Mouse (Mus musculus) hindbrain, embryonic 15.5 days (tissue): ENCODE data around the gene Ankrd6. TPM values are rescaled to one million over a fixed set of nuclear protein-coding genes. Genes with fewer than 3 reads are reported as not detected.

Experiments
- ATAC-seq: fragments of 200-750 bp; cut with Nextera tagmentation; 2 replicates; pipeline ENCODE4 v1.8.0; 2017; ENCODE audit warnings: low read depth, moderate number of reproducible peaks, moderate TSS enrichment; ENCODE audit not compliant: low FRiP score
- H3K27ac ChIP-seq: fragments of 300-500 bp; sonication (generic); replicated peaks from 2 replicates; pipeline ENCODE4 v1.5.1; 2015; ENCODE audit warnings: mild to moderate bottlenecking, inconsistent platforms
- H3K27me3 ChIP-seq: fragments of 300-500 bp; sonication (generic); 2 replicates; pipeline ENCODE4 v1.6.1; 2015; ENCODE audit warnings: control low read depth, inconsistent platforms
- H3K36me3 ChIP-seq: fragments of 300-500 bp; sonication (generic); 2 replicates; pipeline ENCODE4 v1.6.1; 2015; ENCODE audit warnings: control low read depth, inconsistent platforms
- H3K4me1 ChIP-seq: fragments of 300-500 bp; sonication (generic); replicated peaks from 2 replicates; pipeline ENCODE4 v1.6.1; 2015; ENCODE audit warnings: control low read depth, inconsistent platforms
- H3K4me2 ChIP-seq: fragments of 300-500 bp; sonication (generic); 2 replicates; pipeline ENCODE4 v1.6.1; 2015; ENCODE audit warnings: moderate library complexity, mild to moderate bottlenecking, inconsistent platforms
- H3K4me3 ChIP-seq: fragments of 300-500 bp; sonication (generic); 2 replicates; pipeline ENCODE4 v1.5.1; 2015; ENCODE audit warnings: mild to moderate bottlenecking, inconsistent platforms
- H3K9ac ChIP-seq: fragments of 300-500 bp; sonication (generic); 2 replicates; pipeline ENCODE4 v1.6.1; 2015; ENCODE audit warnings: inconsistent platforms
- H3K9me3 ChIP-seq: fragments of 300-500 bp; sonication (generic); 2 replicates; pipeline ENCODE4 v1.6.1; 2016; ENCODE audit warnings: control low read depth, inconsistent platforms
- WGBS: fragments of 180-500 bp; shearing (Covaris S2); methylation state at CpG from one replicate; pipeline ENCODE4 v1.1.7; 2015; 5-methylcytosine and 5-hydroxymethylcytosine counted together
- polyA plus RNA-seq: library from polyadenylated mRNA; unstranded; fragments of >200 nt; fragmentation: Nextera tagmentation; extraction: Ambion mirVana; gene quantifications from 2 replicates; pipeline ENCODE4 v1.2.1, GENCODE M21; 2015

Ankrd6 gene
- polyA plus RNA-seq, 1 experiment from 2014 or later: 23.4 TPM

GRCm38 (mm10) chr4:32864131-32864866 is 86.3 kb downstream of the Ankrd6 start:
- Histone ChIP-seq H3K4me2 (peak overlapping the region; percentile 70), H3K9ac (peak overlapping the region; percentile 51), H3K4me1 (peaks cover 54% of the 10 kb centered on the region), H3K27me3 (no peaks in the 10 kb centered on the region), H3K4me3 (peak overlapping the region; percentile 45), H3K36me3 (no peaks in the 10 kb centered on the region), H3K9me3 (no peaks in the 10 kb centered on the region), H3K27ac (peak overlapping the region; percentile 72)
- peak; percentile 46 for ATAC-seq
- WGBS: 15% methylated on average over 31 of the region's 31 CpGs

- no peak for ATAC-seq
- Histone ChIP-seq H3K27me3 (no peaks in the 10 kb centered on the region), H3K27ac (peak overlapping the region; percentile 72), H3K9me3 (no peaks in the 10 kb centered on the region), H3K4me3 (peak overlapping the region; percentile 45), H3K4me1 (peaks cover 55% of the 10 kb centered on the region), H3K9ac (peak overlapping the region; percentile 51), H3K4me2 (peak overlapping the region; percentile 70), H3K36me3 (no peaks in the 10 kb centered on the region)
- WGBS: 3% methylated on average over 12 of the region's 12 CpGs
Observed at GRCm38 (mm10) chr4:32863447-32864130, 87.1 kb downstream of the Ankrd6 start.

- no peaks in the 10 kb centered on the region for H3K27me3 ChIP-seq
- H3K4me2 ChIP-seq: peak overlapping the region; percentile 70
- 0 out of 2 replicates have a peak, but pooled peaks have one; percentile 8 for ATAC-seq
- peak overlapping the region; percentile 45 for H3K4me3 ChIP-seq
- no peaks in the 10 kb centered on the region for H3K36me3 ChIP-seq
- peaks cover 55% of the 10 kb centered on the region for H3K4me1 ChIP-seq
- 20% methylated on average over 15 of the region's 15 CpGs for WGBS
- H3K9me3 ChIP-seq: no peaks in the 10 kb centered on the region
- H3K27ac ChIP-seq: peak overlapping the region; percentile 72
- peak overlapping the region; percentile 51; the same call in 1 of the 2 replicates for H3K9ac ChIP-seq
Observed at GRCm38 (mm10) chr4:32862751-32863446, 87.7 kb downstream of the Ankrd6 start.

- no peaks in the 10 kb centered on the region for H3K27me3 ChIP-seq
- H3K9ac ChIP-seq: 0 out of 2 replicates have a peak overlapping the region, but pooled peaks have one; percentile 51
- peak overlapping the region; percentile 41 for H3K27ac ChIP-seq
- peak overlapping the region; percentile 70 for H3K4me2 ChIP-seq
- H3K4me1 ChIP-seq: peaks cover 55% of the 10 kb centered on the region
- WGBS: 59% methylated on average over 15 of the region's 15 CpGs
- peak overlapping the region; percentile 45 for H3K4me3 ChIP-seq
- peak; percentile 32; the same call in 1 of the 2 replicates for ATAC-seq
- H3K36me3 ChIP-seq: no peaks in the 10 kb centered on the region
- no peaks in the 10 kb centered on the region for H3K9me3 ChIP-seq
Observed at GRCm38 (mm10) chr4:32862011-32862750, 88.5 kb downstream of the Ankrd6 start.

GRCm38 (mm10) chr4:32860184-32860965 is 90.3 kb downstream of the Ankrd6 start:
- no peaks in the 10 kb centered on the region for H3K27me3 ChIP-seq
- no peaks in the 10 kb centered on the region for H3K36me3 ChIP-seq
- peak overlapping the region; percentile 4; the same call in 1 of the 2 replicates for H3K4me3 ChIP-seq
- H3K27ac ChIP-seq: peak overlapping the region; percentile 61
- ATAC-seq: peak; percentile 59
- H3K9me3 ChIP-seq: no peaks in the 10 kb centered on the region
- peak overlapping the region; percentile 29; the same call in 1 of the 2 replicates for H3K9ac ChIP-seq
- H3K4me1 ChIP-seq: peaks cover 55% of the 10 kb centered on the region
- peak overlapping the region; percentile 70 for H3K4me2 ChIP-seq
- WGBS: 23% methylated on average over 18 of the region's 18 CpGs

GRCm38 (mm10) chr4:32855580-32855979 is 95.1 kb downstream of the Ankrd6 start:
- no peak for ATAC-seq
- H3K9me3 ChIP-seq: no peaks in the 10 kb centered on the region
- H3K36me3 ChIP-seq: no peaks in the 10 kb centered on the region
- peaks cover 25% of the 10 kb centered on the region for H3K4me1 ChIP-seq
- H3K4me3 ChIP-seq: no peak overlapping the region
- H3K9ac ChIP-seq: no peak overlapping the region
- H3K27ac ChIP-seq: no peak overlapping the region
- whole genome bisulfite sequencing: 78% methylated on average over 9 of the region's 9 CpGs
- no peak overlapping the region for H3K4me2 ChIP-seq
- H3K27me3 ChIP-seq: no peaks in the 10 kb centered on the region

GRCm38 (mm10) chr4:32854956-32855355 is 95.7 kb downstream of the Ankrd6 start:
- H3K27me3 ChIP-seq: no peaks in the 10 kb centered on the region
- 96% methylated on average over 4 of the region's 4 CpGs for WGBS

GRCm38 (mm10) chr4:32853609-32854188 is 96.9 kb downstream of the Ankrd6 start:
- 79% methylated on average over 5 of the region's 5 CpGs for WGBS
- H3K4me2 ChIP-seq: no peak overlapping the region
- H3K36me3 ChIP-seq: no peaks in the 10 kb centered on the region
- no peaks in the 10 kb centered on the region for H3K27me3 ChIP-seq
- ATAC-seq: peak; percentile 58; the same call in 1 of the 2 replicates
- peaks cover 11% of the 10 kb centered on the region; the same call in 1 of the 2 replicates for H3K4me1 ChIP-seq
- no peaks in the 10 kb centered on the region for H3K9me3 ChIP-seq
- H3K27ac ChIP-seq: no peak overlapping the region
- H3K4me3 ChIP-seq: no peak overlapping the region
- no peak overlapping the region for H3K9ac ChIP-seq

More at GRCm38 (mm10) chr4:32854956-32855355, 95.7 kb downstream of the Ankrd6 start:
- Histone ChIP-seq H3K36me3 (no peaks in the 10 kb centered on the region), H3K4me1 (peaks cover 19% of the 10 kb centered on the region), H3K27ac (no peak overlapping the region), H3K9me3 (no peaks in the 10 kb centered on the region), H3K4me2 (no peak overlapping the region), H3K9ac (no peak overlapping the region), H3K4me3 (no peak overlapping the region)
- no peak for ATAC-seq

GRCm38 (mm10) chr4:32852819-32853218 is 97.8 kb downstream of the Ankrd6 start:
- Histone ChIP-seq H3K36me3 (no peaks in the 10 kb centered on the region), H3K9ac (no peak overlapping the region), H3K27ac (peak overlapping the region; percentile 26; the same call in 1 of the 2 replicates), H3K4me3 (no peak overlapping the region), H3K4me2 (no peak overlapping the region), H3K4me1 (peaks cover 11% of the 10 kb centered on the region; the same call in 1 of the 2 replicates), H3K9me3 (no peaks in the 10 kb centered on the region), H3K27me3 (no peaks in the 10 kb centered on the region)
- 66% methylated on average over 6 of the region's 6 CpGs for WGBS
- no peak for ATAC-seq

GRCm38 (mm10) chr4:32852294-32852693 is 98.3 kb downstream of the Ankrd6 start:
- no peaks in the 10 kb centered on the region for H3K9me3 ChIP-seq
- H3K27ac ChIP-seq: peak overlapping the region; percentile 26; the same call in 1 of the 2 replicates

More at GRCm38 (mm10) chr4:32852294-32852693, 98.3 kb downstream of the Ankrd6 start:
- no peak overlapping the region for H3K4me3 ChIP-seq
- no peak for ATAC-seq
- H3K4me1 ChIP-seq: peaks cover 11% of the 10 kb centered on the region; the same call in 1 of the 2 replicates
- WGBS: 61% methylated on average over 8 of the region's 8 CpGs
- H3K9ac ChIP-seq: no peak overlapping the region
- H3K4me2 ChIP-seq: no peak overlapping the region
- no peaks in the 10 kb centered on the region for H3K27me3 ChIP-seq
- no peaks in the 10 kb centered on the region for H3K36me3 ChIP-seq
